Mouse (Mus musculus) liver, embryonic 15.5 days (tissue): ENCODE measurements around the gene Ptprk. TPM values are rescaled to one million over a fixed set of nuclear protein-coding genes. Genes with fewer than 3 reads are reported as not detected.

Experiments
- ATAC-seq: fragments of 200-750 bp; cut with Nextera tagmentation; 2 replicates; pipeline ENCODE4 v1.8.0; 2017; ENCODE audit warnings: moderate number of reproducible peaks, mild to moderate bottlenecking, moderate library complexity; ENCODE audit not compliant: insufficient read depth
- H3K27ac ChIP-seq: fragments of 300-500 bp; sonication (generic); replicated peaks from 2 replicates; pipeline ENCODE4 v1.5.1; 2015; ENCODE audit warnings: mild to moderate bottlenecking, inconsistent platforms
- H3K27me3 ChIP-seq: fragments of 300-500 bp; sonication (generic); 2 replicates; pipeline ENCODE4 v1.6.1; 2015; ENCODE audit warnings: mild to moderate bottlenecking, inconsistent platforms
- H3K36me3 ChIP-seq: fragments of 300-500 bp; sonication (generic); replicated peaks from 2 replicates; pipeline ENCODE4 v1.6.1; 2015; ENCODE audit warnings: moderate library complexity, mild to moderate bottlenecking, inconsistent platforms
- H3K4me1 ChIP-seq: fragments of 300-500 bp; sonication (generic); replicated peaks from 2 replicates; pipeline ENCODE4 v1.6.1; 2015; ENCODE audit warnings: inconsistent platforms
- H3K4me2 ChIP-seq: fragments of 300-500 bp; sonication (generic); 2 replicates; pipeline ENCODE4 v1.6.1; 2015; ENCODE audit warnings: moderate library complexity, mild to moderate bottlenecking, inconsistent platforms
- H3K4me3 ChIP-seq: fragments of 300-500 bp; sonication (generic); replicated peaks from 2 replicates; pipeline ENCODE4 v1.5.1; 2015; ENCODE audit warnings: mild to moderate bottlenecking, inconsistent platforms
- H3K9ac ChIP-seq: fragments of 300-500 bp; sonication (generic); 2 replicates; pipeline ENCODE4 v1.6.1; 2015; ENCODE audit warnings: moderate library complexity, mild to moderate bottlenecking, inconsistent platforms
- H3K9me3 ChIP-seq: fragments of 300-500 bp; sonication (generic); replicated peaks from 2 replicates; pipeline ENCODE4 v1.6.1; 2016; ENCODE audit warnings: inconsistent platforms
- WGBS: fragments of 180-500 bp; shearing (Covaris S2); methylation state at CpG from one replicate; pipeline ENCODE4 v1.1.7; 2015; ENCODE audit warnings: mixed read lengths; ENCODE audit not compliant: insufficient replicate concordance; 5-methylcytosine and 5-hydroxymethylcytosine counted together
- polyA plus RNA-seq: library from polyadenylated mRNA; unstranded; fragments of >200 nt; fragmentation: Nextera tagmentation; extraction: Ambion mirVana; gene quantifications from 2 replicates; pipeline ENCODE4 v1.2.1, GENCODE M21; 2015

Ptprk gene
- polyA plus RNA-seq, 1 experiment from 2014 or later, result 5.4 TPM

DNA sequence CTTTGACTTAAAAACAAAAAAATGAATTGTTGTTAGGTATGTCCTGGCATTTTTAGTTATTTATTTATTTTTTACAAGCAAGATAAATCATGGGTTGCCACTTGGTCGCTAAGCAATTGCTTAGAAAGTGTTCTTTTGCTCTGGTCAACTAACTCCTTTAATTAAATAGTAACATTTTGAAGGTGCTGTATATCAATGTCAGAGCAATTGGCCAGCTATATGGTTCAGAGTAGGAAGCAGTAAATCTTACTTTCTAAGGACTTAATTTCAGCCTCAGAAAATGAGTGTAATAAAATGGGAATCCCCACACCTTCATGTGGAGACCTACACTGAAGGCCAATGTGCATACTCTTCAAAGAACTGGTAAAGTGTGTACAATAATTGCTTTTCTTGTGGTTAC lies 300.3 kb downstream of the Ptprk start:
- WGBS, result 39% methylated on average over 1 of the region's 1 CpGs
- Histone ChIP-seq H3K9ac (no peak overlapping the region), H3K27me3 (no peaks in the 10 kb centered on the region), H3K4me2 (no peak overlapping the region), H3K9me3 (no peaks in the 10 kb centered on the region), H3K4me3 (no peak overlapping the region), H3K27ac (no peak overlapping the region), H3K36me3 (no peaks in the 10 kb centered on the region), H3K4me1 (no peaks in the 10 kb centered on the region)
- ATAC-seq, result no peak

DNA sequence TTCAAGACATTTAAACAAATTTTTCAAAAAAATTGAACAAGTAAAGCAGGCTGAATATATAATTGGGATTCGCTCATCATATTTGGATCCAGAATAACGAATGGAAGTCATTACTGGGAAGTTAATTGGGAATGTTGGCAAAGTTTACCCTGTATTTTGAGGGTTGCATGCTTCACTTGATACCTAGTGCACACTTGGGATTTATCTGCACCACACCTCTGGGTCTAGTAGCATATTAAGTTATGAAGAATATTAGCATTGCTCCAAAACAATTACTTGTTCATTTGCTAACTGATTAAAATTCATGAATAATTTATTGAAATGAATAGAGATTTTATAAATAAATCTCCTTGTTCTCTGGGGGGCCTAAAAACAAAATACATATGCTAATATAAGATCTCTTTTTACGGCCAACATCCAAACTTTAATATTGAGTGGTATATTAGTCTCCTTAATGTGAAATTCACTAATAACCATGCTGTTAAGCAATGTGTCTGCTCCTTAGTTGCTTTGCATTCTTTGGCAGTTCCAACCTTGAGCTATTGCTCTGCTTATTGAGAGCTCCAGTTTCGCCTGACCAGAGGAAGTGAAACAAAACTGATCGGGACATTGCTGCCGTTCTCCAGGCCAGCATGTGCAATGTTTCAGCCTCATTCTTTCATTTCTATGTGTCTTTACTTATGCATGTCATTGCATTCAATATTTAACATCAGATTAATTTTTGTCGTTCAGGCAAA lies 305.3 kb downstream of the Ptprk start:
- H3K4me2 ChIP-seq, result no peak overlapping the region
- 60% methylated on average over 7 of the region's 7 CpGs for WGBS
- no peaks in the 10 kb centered on the region for H3K27me3 ChIP-seq
- no peaks in the 10 kb centered on the region for H3K4me1 ChIP-seq
- no peak overlapping the region for H3K27ac ChIP-seq
- no peaks in the 10 kb centered on the region for H3K36me3 ChIP-seq
- no peak overlapping the region for H3K9ac ChIP-seq
- no peak overlapping the region for H3K4me3 ChIP-seq
- ATAC-seq, result no peak
- no peaks in the 10 kb centered on the region for H3K9me3 ChIP-seq

DNA sequence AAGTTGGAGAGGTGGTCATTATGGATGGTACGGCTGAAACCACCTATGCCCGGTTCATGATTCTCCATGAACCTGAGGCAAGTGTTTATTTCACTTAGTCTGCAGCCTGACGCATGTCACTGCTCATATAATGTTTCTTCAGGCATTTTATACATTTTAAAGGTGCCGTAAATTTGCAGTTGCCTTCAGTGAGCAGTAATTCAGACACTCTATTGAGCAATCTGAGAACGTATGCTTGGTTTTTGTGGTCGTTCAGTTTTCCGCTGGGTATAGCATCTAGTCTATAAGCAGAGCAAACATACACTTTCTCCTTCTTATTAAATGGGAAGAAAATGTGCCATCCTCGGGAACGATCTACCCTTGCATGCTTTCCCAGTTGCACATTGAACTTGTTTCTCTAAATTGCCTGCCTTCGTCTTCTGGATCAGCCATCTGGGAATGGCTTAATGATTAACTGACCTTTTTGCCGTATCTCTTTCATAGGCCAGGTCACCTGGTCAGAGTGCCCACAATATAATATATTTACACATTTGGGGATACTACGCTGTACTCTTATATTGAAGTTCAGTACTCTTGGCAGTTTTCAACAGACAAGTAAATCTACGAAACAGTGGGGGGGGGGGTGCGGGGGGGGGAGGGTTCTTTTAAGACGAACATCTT lies 313.1 kb downstream of the Ptprk start:
- H3K4me3 ChIP-seq, result no peak overlapping the region

DNA sequence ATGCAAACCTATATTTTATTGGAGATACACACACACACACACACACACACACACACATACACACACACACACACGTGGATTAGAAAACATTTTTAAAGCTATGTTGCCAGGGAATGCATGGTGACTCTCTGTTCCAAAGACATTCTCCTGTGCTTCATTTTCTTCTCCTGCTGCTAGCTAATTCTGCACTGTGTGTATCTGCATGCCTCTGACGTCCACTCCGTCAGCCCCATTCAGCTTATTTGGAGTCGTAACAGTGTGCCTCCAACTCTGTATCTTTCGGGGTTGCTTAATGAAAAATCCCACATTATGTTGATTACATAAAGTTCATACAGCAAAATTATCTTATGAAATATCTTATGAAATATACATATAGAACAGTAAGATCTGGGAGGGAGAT lies 316.5 kb downstream of the Ptprk start:
- Histone ChIP-seq H3K36me3 (no peaks in the 10 kb centered on the region), H3K27ac (no peak overlapping the region), H3K4me1 (no peaks in the 10 kb centered on the region), H3K9me3 (no peaks in the 10 kb centered on the region), H3K4me3 (no peak overlapping the region), H3K4me2 (no peak overlapping the region), H3K27me3 (no peaks in the 10 kb centered on the region), H3K9ac (no peak overlapping the region)
- ATAC-seq, result no peak
- WGBS, result 65% methylated on average over 5 of the region's 5 CpGs

More for the DNA sequence above, 313.1 kb downstream of the Ptprk start:
- H3K36me3 ChIP-seq, result no peaks in the 10 kb centered on the region
- no peak overlapping the region for H3K9ac ChIP-seq
- no peak overlapping the region for H3K27ac ChIP-seq
- no peaks in the 10 kb centered on the region for H3K9me3 ChIP-seq
- peak; percentile 57; the same call in 1 of the 2 replicates for ATAC-seq
- no peaks in the 10 kb centered on the region for H3K4me1 ChIP-seq
- H3K4me2 ChIP-seq, result peak overlapping the region; percentile 24
- WGBS, result 68% methylated on average over 15 of the region's 15 CpGs
- H3K27me3 ChIP-seq, result no peaks in the 10 kb centered on the region

DNA sequence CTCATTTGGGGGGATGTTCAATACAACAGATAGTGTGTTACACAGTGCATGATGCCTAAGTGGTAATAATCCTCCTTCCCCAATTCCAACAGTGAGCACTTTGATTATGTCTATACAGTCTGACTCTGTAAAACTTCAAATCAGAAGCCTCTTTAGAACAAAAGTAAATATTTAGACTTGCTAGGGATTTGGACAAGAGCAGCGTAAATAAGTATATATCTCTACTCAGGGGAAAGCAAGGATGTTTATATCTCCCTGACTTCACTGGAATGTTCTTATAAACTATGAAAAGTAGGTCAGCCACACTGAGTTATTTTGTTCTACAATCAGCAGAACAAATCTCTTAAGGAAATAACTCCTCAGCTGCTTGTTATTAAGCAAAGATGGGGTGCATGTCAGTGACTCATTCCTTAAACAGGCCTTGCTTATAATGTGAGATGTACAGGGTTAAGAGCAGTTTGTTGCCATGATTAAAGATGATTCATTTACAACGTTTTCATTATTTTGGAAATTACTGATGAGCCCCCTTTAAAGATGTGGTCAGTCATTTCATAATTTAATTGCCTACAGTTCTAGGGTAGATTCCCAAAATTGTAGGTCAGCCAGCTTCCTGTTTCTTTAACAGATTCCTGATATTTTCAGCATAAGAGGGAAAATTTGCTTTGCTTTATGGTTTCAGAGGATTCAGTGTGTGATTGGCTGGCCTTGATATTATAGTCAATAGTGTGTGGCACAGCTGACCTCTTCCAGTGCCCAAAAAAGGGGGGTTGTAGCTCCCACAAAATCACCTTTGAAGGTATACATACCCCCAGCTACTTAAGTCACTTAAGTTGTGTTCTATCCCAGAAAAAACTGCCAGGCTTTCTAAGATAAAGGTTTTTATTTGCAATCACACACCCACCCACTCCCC lies 321.2 kb downstream of the Ptprk start:
- no peak for ATAC-seq
- WGBS, result 35% methylated on average over 2 of the region's 2 CpGs
- H3K4me3 ChIP-seq, result no peak overlapping the region

DNA sequence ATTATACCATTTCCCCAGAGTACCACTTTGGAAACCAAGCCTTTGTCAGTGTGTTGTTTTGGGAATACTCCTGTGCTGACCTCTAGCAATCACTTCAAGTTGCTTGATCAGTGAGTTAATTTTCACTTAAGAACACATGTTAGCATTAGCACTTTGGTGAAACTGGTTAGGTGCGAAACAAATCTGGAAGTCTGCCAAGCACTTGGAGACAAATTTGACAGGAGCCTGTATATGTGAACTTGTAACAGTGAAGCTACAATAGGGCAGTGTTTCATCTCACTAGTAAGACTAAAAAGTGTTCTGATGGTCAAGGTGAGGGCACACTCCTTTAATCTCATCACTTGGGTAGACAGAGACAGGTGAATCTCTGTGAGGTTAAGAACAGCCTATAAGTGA lies 321.9 kb downstream of the Ptprk start:
- H3K27me3 ChIP-seq, result no peaks in the 10 kb centered on the region
- H3K9ac ChIP-seq, result no peak overlapping the region
- 52% methylated on average over 1 of the region's 1 CpGs for WGBS
- no peaks in the 10 kb centered on the region for H3K36me3 ChIP-seq
- no peak for ATAC-seq
- no peaks in the 10 kb centered on the region for H3K4me1 ChIP-seq
- H3K4me2 ChIP-seq, result no peak overlapping the region
- H3K9me3 ChIP-seq, result no peaks in the 10 kb centered on the region
- H3K4me3 ChIP-seq, result no peak overlapping the region
- H3K27ac ChIP-seq, result no peak overlapping the region

More for the DNA sequence above, 321.2 kb downstream of the Ptprk start:
- no peak overlapping the region for H3K4me2 ChIP-seq
- H3K9me3 ChIP-seq, result no peaks in the 10 kb centered on the region
- no peaks in the 10 kb centered on the region for H3K27me3 ChIP-seq
- H3K36me3 ChIP-seq, result no peaks in the 10 kb centered on the region
- H3K9ac ChIP-seq, result no peak overlapping the region
- no peak overlapping the region for H3K27ac ChIP-seq
- no peaks in the 10 kb centered on the region for H3K4me1 ChIP-seq

DNA sequence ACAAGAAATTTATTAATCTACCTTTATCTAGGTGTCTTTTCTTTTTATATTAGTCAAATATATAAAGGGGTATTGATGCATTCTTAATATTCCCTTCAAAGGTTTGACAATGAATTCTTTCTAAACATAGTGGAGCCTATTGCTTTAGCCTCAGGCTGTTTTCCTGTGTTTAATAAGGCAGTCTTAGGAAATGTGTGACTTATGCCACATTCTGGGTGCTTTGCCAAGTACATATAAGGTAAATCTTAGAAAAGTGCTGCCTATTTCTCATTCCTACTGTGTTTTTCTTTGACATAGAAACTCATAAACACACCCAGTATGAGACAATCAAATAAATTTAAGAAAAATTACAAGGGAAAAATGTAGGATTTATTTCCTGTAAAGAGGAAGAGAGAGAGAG lies 327.2 kb downstream of the Ptprk start:
- no peaks in the 10 kb centered on the region for H3K4me1 ChIP-seq
- H3K36me3 ChIP-seq, result no peaks in the 10 kb centered on the region
- no peak overlapping the region for H3K27ac ChIP-seq
- no peaks in the 10 kb centered on the region for H3K9me3 ChIP-seq
- H3K27me3 ChIP-seq, result no peaks in the 10 kb centered on the region
- no peak overlapping the region for H3K4me3 ChIP-seq
- no peak for ATAC-seq
- H3K4me2 ChIP-seq, result no peak overlapping the region
- H3K9ac ChIP-seq, result no peak overlapping the region

DNA sequence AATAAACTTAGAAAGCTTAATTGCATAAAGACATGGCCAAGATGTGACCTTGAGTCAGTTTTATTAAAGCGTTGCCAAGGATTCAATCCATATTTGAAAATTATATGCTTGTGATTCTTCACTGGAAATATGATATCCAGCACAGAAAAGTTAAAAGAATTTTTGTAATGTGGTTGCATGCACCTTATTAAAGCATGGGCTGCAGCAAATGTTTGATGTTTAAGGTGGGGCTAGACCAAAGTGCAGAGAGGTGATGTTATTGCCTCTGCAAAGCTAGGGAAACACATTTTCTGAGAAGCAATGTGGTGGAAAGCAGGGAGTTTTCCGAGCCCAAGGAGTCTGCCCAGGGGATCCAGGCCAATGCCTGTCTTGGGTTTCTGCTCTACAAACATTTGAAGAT lies 334.4 kb downstream of the Ptprk start:
- Histone ChIP-seq H3K4me2 (no peak overlapping the region), H3K36me3 (no peaks in the 10 kb centered on the region), H3K9ac (no peak overlapping the region), H3K4me1 (no peaks in the 10 kb centered on the region), H3K4me3 (no peak overlapping the region), H3K9me3 (no peaks in the 10 kb centered on the region), H3K27me3 (no peaks in the 10 kb centered on the region), H3K27ac (no peak overlapping the region)
- WGBS, result 53% methylated on average over 2 of the region's 2 CpGs
- no peak for ATAC-seq

DNA sequence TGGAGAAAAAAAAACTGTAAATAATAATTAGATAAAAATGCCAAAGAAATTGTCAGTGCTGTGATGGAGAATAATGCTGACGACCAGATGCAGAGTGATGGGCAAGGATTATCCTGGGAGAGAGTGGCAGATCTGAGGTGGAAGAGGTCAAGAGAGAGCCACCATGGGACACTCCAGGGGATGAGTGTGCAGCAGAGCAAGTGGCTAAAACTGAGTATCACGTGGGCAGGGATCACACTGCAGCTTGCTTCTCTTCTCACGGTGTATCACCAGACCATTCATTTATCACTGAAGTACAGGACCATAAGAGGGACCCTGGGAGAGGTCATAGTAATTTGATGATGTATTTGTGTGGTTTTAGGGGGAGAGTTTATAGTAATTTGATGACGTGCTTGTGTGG lies 340.2 kb downstream of the Ptprk start:
- H3K4me3 ChIP-seq, result no peak overlapping the region
- no peak overlapping the region for H3K27ac ChIP-seq
- H3K4me2 ChIP-seq, result no peak overlapping the region
- H3K9me3 ChIP-seq, result no peaks in the 10 kb centered on the region
- no peak overlapping the region for H3K9ac ChIP-seq
- H3K4me1 ChIP-seq, result no peaks in the 10 kb centered on the region
- no peaks in the 10 kb centered on the region for H3K27me3 ChIP-seq
- WGBS, result 45% methylated on average over 4 of the region's 4 CpGs
- no peak for ATAC-seq
- no peaks in the 10 kb centered on the region for H3K36me3 ChIP-seq

DNA sequence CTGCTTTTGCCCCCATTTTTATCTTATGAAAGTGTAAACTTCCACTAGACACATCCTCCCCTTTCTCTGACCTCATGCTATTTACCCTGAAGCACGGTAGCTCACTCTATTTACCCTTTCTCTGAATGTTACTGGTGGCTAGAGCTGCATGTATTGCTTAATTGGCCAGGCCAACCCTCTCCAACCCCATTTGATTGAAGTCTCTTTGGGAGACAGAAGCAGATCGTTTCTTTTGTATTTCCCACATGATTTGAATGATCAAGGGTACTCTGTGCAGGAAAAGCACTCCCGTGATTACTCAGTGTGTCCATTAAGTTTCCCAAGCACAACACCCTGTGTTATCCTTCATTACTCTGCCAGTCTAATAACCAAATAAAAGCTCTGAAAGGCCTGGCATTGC lies 348.0 kb downstream of the Ptprk start:
- Histone ChIP-seq H3K36me3 (no peaks in the 10 kb centered on the region), H3K27ac (no peak overlapping the region), H3K27me3 (no peaks in the 10 kb centered on the region), H3K9ac (no peak overlapping the region), H3K4me3 (no peak overlapping the region), H3K9me3 (no peaks in the 10 kb centered on the region), H3K4me2 (no peak overlapping the region), H3K4me1 (no peaks in the 10 kb centered on the region)
- peak; percentile 70; the same call in 1 of the 2 replicates for ATAC-seq
- WGBS, result 43% methylated on average over 3 of the region's 3 CpGs

DNA sequence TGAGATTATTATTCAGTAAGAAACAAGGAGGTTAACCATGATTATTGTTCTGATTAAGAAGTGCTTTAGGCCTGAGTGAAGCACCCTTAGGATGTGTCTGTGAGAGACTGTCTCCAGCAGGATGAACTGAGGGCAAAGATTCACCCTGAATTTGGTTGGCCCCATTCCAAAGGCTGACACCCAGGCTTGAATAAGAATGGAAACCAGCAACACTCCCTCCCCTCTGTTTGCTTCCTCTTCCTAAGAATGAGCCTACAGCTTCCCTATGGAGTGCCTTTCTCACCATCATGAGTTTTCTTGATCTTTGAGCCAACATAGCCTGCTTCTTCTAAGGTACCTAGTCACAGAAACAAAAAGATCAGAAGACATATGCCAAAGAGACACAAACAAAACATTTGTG lies 350.8 kb downstream of the Ptprk start:
- Histone ChIP-seq H3K27me3 (no peaks in the 10 kb centered on the region), H3K4me2 (no peak overlapping the region), H3K4me1 (no peaks in the 10 kb centered on the region), H3K9me3 (no peaks in the 10 kb centered on the region), H3K9ac (no peak overlapping the region), H3K27ac (no peak overlapping the region), H3K4me3 (no peak overlapping the region), H3K36me3 (no peaks in the 10 kb centered on the region)
- no peak for ATAC-seq
